ENCODE assay signal across 8 mouse cellular contexts in genomic region chr19:47837527-47837901, GRCm38 (mm10). TPM values are rescaled to one million over a fixed set of nuclear protein-coding genes. Genes with fewer than 3 reads are reported as not detected.
DNase-seq lines count a peak whose midpoint lies in the region; ATAC-seq and TF ChIP-seq lines count a peak whose summit lies in the region.

No protein-coding gene starts in this region.

- H3K9me3 ChIP-seq in heart, embryonic 15.5 days (replicated peaks), result no peaks in the 10 kb centered on the region
- H3K9me3 ChIP-seq in hindbrain, embryonic 16.5 days (ENCODE audit: control insufficient read depth, low read length), result no peaks in the 10 kb centered on the region
- H3K9me3 ChIP-seq in midbrain, embryonic 14.5 days (ENCODE audit: control insufficient read depth, low read length), result no peaks in the 10 kb centered on the region

- WGBS in heart, embryonic 15.5 days, result under 1% methylated on average over 6 of the region's 6 CpGs
- under 1% methylated on average over 6 of the region's 6 CpGs for WGBS in hindbrain, embryonic 16.5 days
- 2% methylated on average over 6 of the region's 6 CpGs for WGBS in midbrain, embryonic 14.5 days

- TF ChIP-seq POLR2A in bone marrow macrophage, adult 2 months (IDR thresholded peaks at IDR 0.05; ENCODE audit: borderline replicate concordance, low read depth, low read length), result no peak

- no peak for TF ChIP-seq CTCF in bone marrow macrophage, adult 2 months (IDR thresholded peaks at IDR 0.05; ENCODE audit: low read depth, low read length)

- ATAC-seq in heart, embryonic 15.5 days (replicated peaks; ENCODE audit: insufficient number of reproducible peaks, insufficient read depth, low FRiP score, low read depth), result no peak
- peak; percentile 76 for ATAC-seq in hindbrain, embryonic 16.5 days
- ATAC-seq in midbrain, embryonic 14.5 days (ENCODE audit: low FRiP score, low TSS enrichment), result no peak; the same call in 1 of the 2 replicates
- ATAC-seq in cerebellum, adult (ENCODE audit: insufficient number of reproducible peaks, low FRiP score, low TSS enrichment), result no peak

- intact Hi-C loops in heart, postnatal 36 days (cut with DNase I), result no loop called here

- H3K4me2 ChIP-seq in heart, embryonic 15.5 days, result peak overlapping the region; percentile 97
- peak overlapping the region; percentile 93 for H3K4me2 ChIP-seq in hindbrain, embryonic 16.5 days (ENCODE audit: low read length)
- peak overlapping the region; percentile 82 for H3K4me2 ChIP-seq in midbrain, embryonic 14.5 days (ENCODE audit: low read length)

- no peak overlapping the region for H3K27ac ChIP-seq in heart, embryonic 15.5 days
- no peak overlapping the region for H3K27ac ChIP-seq in bone marrow macrophage, adult 2 months (ENCODE audit: insufficient read depth, low read depth, low read length)
- no peak overlapping the region for H3K27ac ChIP-seq in hindbrain, embryonic 16.5 days (ENCODE audit: low read depth, low read length)
- no peak overlapping the region for H3K27ac ChIP-seq in midbrain, embryonic 14.5 days (replicated peaks; ENCODE audit: low read depth, low read length)

- peak overlapping the region; percentile 57 for H3K4me3 ChIP-seq in heart, embryonic 15.5 days
- H3K4me3 ChIP-seq in bone marrow macrophage, adult 2 months (ENCODE audit: insufficient read depth, low read length), result peak overlapping the region; percentile 54
- peak overlapping the region; percentile 61 for H3K4me3 ChIP-seq in hindbrain, embryonic 16.5 days (ENCODE audit: low read length)
- H3K4me3 ChIP-seq in midbrain, embryonic 14.5 days (replicated peaks; ENCODE audit: low read depth, low read length), result peak overlapping the region; percentile 49

- peak overlapping the region; percentile 9 for H3K9ac ChIP-seq in heart, embryonic 15.5 days
- peak overlapping the region; percentile 65 for H3K9ac ChIP-seq in hindbrain, embryonic 16.5 days (ENCODE audit: low read depth, low read length)
- peak overlapping the region; percentile 48; the same call in 1 of the 2 replicates for H3K9ac ChIP-seq in midbrain, embryonic 14.5 days (replicated peaks; ENCODE audit: low read length)

- DNase-seq in heart, postnatal 36 days, result no peak
- no peak for DNase-seq in midbrain, embryonic 14.5 days
- DNase-seq in gastrocnemius, postnatal 25 days, result no peak
- no peak for DNase-seq in Muller cell, postnatal 12 days (ENCODE audit: inconsistent ontology term)

- peaks cover 9% of the 10 kb centered on the region for H3K4me1 ChIP-seq in heart, embryonic 15.5 days (replicated peaks)
- H3K4me1 ChIP-seq in bone marrow macrophage, adult 2 months (ENCODE audit: control insufficient read depth, insufficient read depth, low read length), result no peaks in the 10 kb centered on the region
- H3K4me1 ChIP-seq in hindbrain, embryonic 16.5 days (ENCODE audit: control insufficient read depth, insufficient read depth, low read depth, low read length), result peaks cover 3% of the 10 kb centered on the region; the same call in 1 of the 2 replicates
- no peaks in the 10 kb centered on the region; the same call in 1 of the 2 replicates for H3K4me1 ChIP-seq in midbrain, embryonic 14.5 days (ENCODE audit: control insufficient read depth, insufficient read depth, low read length)

- no peaks in the 10 kb centered on the region for H3K36me3 ChIP-seq in heart, embryonic 15.5 days
- H3K36me3 ChIP-seq in hindbrain, embryonic 16.5 days (ENCODE audit: control insufficient read depth, insufficient read depth, low read length), result no peaks in the 10 kb centered on the region
- no peaks in the 10 kb centered on the region for H3K36me3 ChIP-seq in midbrain, embryonic 14.5 days (ENCODE audit: control insufficient read depth, insufficient read depth, low read length)

- H3K27me3 ChIP-seq in heart, embryonic 15.5 days, result peaks cover 26% of the 10 kb centered on the region
- H3K27me3 ChIP-seq in hindbrain, embryonic 16.5 days (replicated peaks; ENCODE audit: control insufficient read depth, insufficient read depth, low read length), result no peaks in the 10 kb centered on the region
- H3K27me3 ChIP-seq in midbrain, embryonic 14.5 days (ENCODE audit: control insufficient read depth, insufficient read depth, low read length), result 0 out of 2 replicates have a peak, but pooled peaks cover 3% of the 10 kb centered on the region

RNA-seq across cellular contexts. Expression of gene Gsto1, which starts 17.3 kb away (rescaled TPM):
- polyA plus RNA-seq in heart, embryonic 15.5 days (2015; fragmentation: Nextera tagmentation; extraction: Ambion mirVana), result 97.5 and 103 TPM in 2 replicates
- 100 to 1,000 TPM; 171 to 196 TPM for total RNA-seq in heart, postnatal 36 days (2021)
- 137 and 156 TPM in 2 replicates for polyA plus RNA-seq in bone marrow macrophage, adult 2 months (2012; ENCODE audit: insufficient read depth, insufficient read length, missing spikeins)
- polyA plus RNA-seq in hindbrain, embryonic 16.5 days (2015; fragmentation: Nextera tagmentation; extraction: Ambion mirVana), result 136 and 148 TPM in 2 replicates
- polyA plus RNA-seq in midbrain, embryonic 14.5 days (2014; fragmentation: Nextera tagmentation; extraction: Ambion mirVana), result 115 and 150 TPM in 2 replicates
- total RNA-seq in gastrocnemius, postnatal 25 days (2021), result 10 to 100 TPM; 45.3 to 52.3 TPM

RNA-seq across cellular contexts. Expression of gene Gsto2, which starts 27.8 kb away (rescaled TPM):
- polyA plus RNA-seq in heart, embryonic 15.5 days (2015; fragmentation: Nextera tagmentation; extraction: Ambion mirVana), result 0.74 and 1.2 TPM in 2 replicates
- 1 to 10 TPM; 2.1 to 2.3 TPM for total RNA-seq in heart, postnatal 36 days (2021)
- 0.71 and 0.97 TPM in 2 replicates for polyA plus RNA-seq in bone marrow macrophage, adult 2 months (2012; ENCODE audit: insufficient read depth, insufficient read length, missing spikeins)
- 1.2 and 1.4 TPM in 2 replicates for polyA plus RNA-seq in hindbrain, embryonic 16.5 days (2015; fragmentation: Nextera tagmentation; extraction: Ambion mirVana)
- polyA plus RNA-seq in midbrain, embryonic 14.5 days (2014; fragmentation: Nextera tagmentation; extraction: Ambion mirVana), result 1.0 and 1.2 TPM in 2 replicates
- total RNA-seq in gastrocnemius, postnatal 25 days (2021), result under 1 TPM; 0.23 to 0.38 TPM

Comparison
In these comparisons a context has a peak if more than half of its experiments do, and no peak if none do; other contexts are left out.
1. H3K9ac ChIP-seq: peak in every context shown above with its lines; median percentile 65 in hindbrain, embryonic 16.5 days; 48 in midbrain, embryonic 14.5 days; 9 in heart, embryonic 15.5 days.